Mouse (Mus musculus): ENCODE results near the gene Gpr34. TPM values are rescaled to one million over a fixed set of nuclear protein-coding genes. Genes with fewer than 3 reads are reported as not detected.

The Gpr34 gene
- polyA plus RNA-seq, 1 experiment from 2014 or later = 1.5 TPM

DNA sequence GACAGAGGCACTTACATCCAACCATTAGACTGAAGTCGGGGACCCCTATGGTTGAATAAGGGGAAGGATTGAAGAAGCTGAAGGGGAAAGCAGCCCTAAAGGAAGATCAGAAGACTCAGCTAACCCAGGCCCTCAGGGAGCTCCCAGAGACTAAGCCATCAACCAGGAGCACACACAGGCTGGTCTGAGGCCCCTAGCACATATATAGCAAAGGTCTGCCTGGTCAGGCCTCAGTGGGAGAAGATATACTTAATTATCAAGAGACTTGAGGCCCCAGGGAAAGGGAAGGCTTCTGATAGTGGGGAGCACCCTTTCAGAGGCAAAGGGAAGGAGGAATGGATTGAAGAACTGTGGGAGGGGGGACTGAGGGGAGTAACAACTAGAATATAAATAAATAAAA, 54.7 kb downstream of the Gpr34 start:
- no peak overlapping the region for H3K27ac ChIP-seq (replicated peaks)

DNA sequence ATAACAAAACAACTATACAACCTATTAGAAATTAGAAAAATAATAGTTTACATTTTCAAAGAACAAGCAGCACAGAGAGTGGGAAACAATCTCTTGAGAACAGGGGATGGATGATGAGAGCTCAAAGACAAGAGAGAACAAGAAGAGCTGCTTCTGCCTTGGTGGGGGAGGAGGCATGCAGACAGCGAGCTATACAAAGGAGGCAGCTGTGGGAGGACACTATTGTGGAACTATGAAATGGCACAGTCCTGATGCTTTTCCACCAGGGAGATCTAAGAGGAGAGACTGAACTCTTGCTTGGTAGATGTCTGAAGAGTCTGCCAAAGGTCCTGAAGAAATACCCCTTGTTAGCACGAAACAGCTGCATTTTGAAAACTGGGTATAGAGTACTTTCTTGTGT, 56.5 kb downstream of the Gpr34 start:
- Histone ChIP-seq H3K4me3 (no peak overlapping the region), H3K4me1 (no peaks in the 10 kb centered on the region), H3K27ac (replicated peaks) (no peak overlapping the region), H3K27me3 (replicated peaks; ENCODE audit: low read depth, poor library complexity, severe bottlenecking) (no peaks in the 10 kb centered on the region), H3K36me3 (replicated peaks) (no peaks in the 10 kb centered on the region), H3K9me3 (no peaks in the 10 kb centered on the region)
- DNase-seq (ENCODE audit: low spot score) = no peak
- WGBS = 70% methylated on average over 2 of the region's 2 CpGs

More for the DNA sequence above, 54.7 kb downstream of the Gpr34 start:
- WGBS = 74% methylated on average over 1 of the region's 1 CpGs
- no peak for DNase-seq (ENCODE audit: low spot score)
- no peaks in the 10 kb centered on the region for H3K9me3 ChIP-seq
- peaks cover 7% of the 10 kb centered on the region; the same call in 1 of the 2 replicates for H3K27me3 ChIP-seq (replicated peaks; ENCODE audit: low read depth, poor library complexity, severe bottlenecking)
- no peaks in the 10 kb centered on the region for H3K4me1 ChIP-seq
- H3K36me3 ChIP-seq (replicated peaks) = no peaks in the 10 kb centered on the region
- H3K4me3 ChIP-seq = no peak overlapping the region

Small RNA genes lying within 50 kb of the gene (microRNA-seq; reads per million reads assigned to microRNA genes)
- not detected for gene Gm25246

Other genes starting within 250 kb of the Gpr34 start
- gene Nyx, start 166.0 kb upstream of the Gpr34 start, polyA plus RNA-seq (2016; fragmentation: Nextera tagmentation; extraction: Ambion mirVana) = 0.03 and 0.10 TPM in 2 replicates
- gene Gpr82, start 29.3 kb downstream of the Gpr34 start, polyA plus RNA-seq (2016; fragmentation: Nextera tagmentation; extraction: Ambion mirVana) = 0.42 and 0.63 TPM in 2 replicates
- 12.5 and 13.6 TPM in 2 replicates for gene Cask, start 219.3 kb downstream of the Gpr34 start, polyA plus RNA-seq (2016; fragmentation: Nextera tagmentation; extraction: Ambion mirVana)

Data from embryonic facial prominence, embryonic 10.5 days (tissue).